Mouse (Mus musculus) embryonic facial prominence, embryonic 14.5 days (tissue): ENCODE measurements around the gene Glo1. TPM values are rescaled to one million over a fixed set of nuclear protein-coding genes. Genes with fewer than 3 reads are reported as not detected.
"Not testable (repeated sequence)": the region's sequence is repeated elsewhere in the genome, so short reads cannot be mapped to it uniquely, and the experiment has no call there.

ENCODE experiments used
- ATAC-seq: fragments of 200-750 bp; cut with Nextera tagmentation; 2 replicates; pipeline ENCODE4 v1.8.0; 2017; ENCODE audit warnings: low read depth, moderate number of reproducible peaks, moderate TSS enrichment
- DNase-seq: peaks from one replicate; pipeline ENCODE4 v3.0.0-alpha.2; 2015; ENCODE audit warnings: low spot score
- H3K27ac ChIP-seq: fragments of 300-500 bp; sonication (generic); replicated peaks from 2 replicates; pipeline ENCODE4 v1.5.1; 2014; ENCODE audit warnings: low read depth, mild to moderate bottlenecking, low read length, moderate library complexity
- H3K27me3 ChIP-seq: fragments of 300-500 bp; sonication (generic); replicated peaks from 2 replicates; pipeline ENCODE4 v1.6.1; 2014; ENCODE audit warnings: low read length; ENCODE audit not compliant: control insufficient read depth, insufficient read depth
- H3K36me3 ChIP-seq: fragments of 300-500 bp; sonication (generic); 2 replicates; pipeline ENCODE4 v1.6.1; 2014; ENCODE audit warnings: low read length, mixed read lengths; ENCODE audit not compliant: control insufficient read depth, insufficient read depth
- H3K4me1 ChIP-seq: fragments of 300-500 bp; sonication (generic); 2 replicates; pipeline ENCODE4 v1.6.1; 2014; ENCODE audit warnings: antibody characterized with exemption, low read length; ENCODE audit not compliant: control insufficient read depth, insufficient read depth
- H3K4me2 ChIP-seq: fragments of 300-500 bp; sonication (generic); 2 replicates; pipeline ENCODE4 v1.6.1; 2014; ENCODE audit warnings: low read depth, mild to moderate bottlenecking, low read length, moderate library complexity, mixed read lengths
- H3K4me3 ChIP-seq: fragments of 300-500 bp; sonication (generic); 2 replicates; pipeline ENCODE4 v1.5.1; 2014; ENCODE audit warnings: low read depth, mild to moderate bottlenecking, low read length
- H3K9ac ChIP-seq: fragments of 300-500 bp; sonication (generic); 2 replicates; pipeline ENCODE4 v1.6.1; 2014; ENCODE audit warnings: low read depth, mild to moderate bottlenecking, low read length, moderate library complexity, mixed read lengths
- H3K9me3 ChIP-seq: fragments of 300-500 bp; sonication (generic); 2 replicates; pipeline ENCODE4 v1.6.1; 2016; ENCODE audit warnings: low read length; ENCODE audit not compliant: control insufficient read depth
- WGBS: fragments of 180-500 bp; shearing (Covaris S2); extraction: QIAGEN DNeasy Blood & Tissue Kit; methylation state at CpG from one replicate; pipeline ENCODE4 v1.1.7; 2014; 5-methylcytosine and 5-hydroxymethylcytosine counted together
- polyA plus RNA-seq: library from polyadenylated mRNA; unstranded; fragments of >200 nt; fragmentation: Nextera tagmentation; extraction: Ambion mirVana; gene quantifications from 2 replicates; pipeline ENCODE4 v1.2.1, GENCODE M21; 2014

Glo1 gene
- polyA plus RNA-seq, 1 experiment from 2014 or later, result 214 TPM

DNA sequence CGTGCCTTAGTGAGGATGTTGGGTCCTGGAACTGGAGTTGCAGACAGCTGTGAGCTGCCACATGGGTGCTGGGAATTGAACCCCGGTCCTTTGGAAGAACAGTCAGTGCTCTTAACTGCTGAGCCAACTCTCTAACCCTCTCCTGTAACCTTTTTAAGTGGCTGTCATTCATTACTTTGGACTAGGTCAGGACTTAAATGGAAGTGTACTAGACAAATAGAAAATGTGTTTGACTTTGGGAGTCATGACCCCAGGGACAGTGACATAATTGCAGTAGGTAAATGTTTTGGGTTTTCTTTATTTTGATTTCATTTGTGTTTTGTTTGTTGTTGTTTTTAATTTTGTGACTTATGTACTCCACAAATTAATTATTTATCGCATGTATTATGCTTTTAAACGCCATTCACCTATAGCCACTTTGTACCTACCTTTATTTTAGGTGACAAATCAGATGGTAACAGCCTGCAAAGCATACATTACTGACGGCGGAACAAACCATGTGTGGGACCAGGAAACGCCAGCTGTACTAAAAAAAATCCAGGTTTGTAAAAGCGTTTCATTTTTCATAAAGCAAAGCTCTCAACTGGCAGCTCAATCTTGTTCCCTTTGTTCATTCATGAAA lies 31.0 kb upstream of the Glo1 start:
- Histone ChIP-seq H3K4me3 (peak overlapping the region; percentile 40), H3K4me2 (peak overlapping the region; percentile 54), H3K9ac (peak overlapping the region; percentile 54), H3K27me3 (no peaks in the 10 kb centered on the region), H3K36me3 (no peaks in the 10 kb centered on the region), H3K27ac (peak overlapping the region; percentile 58), H3K9me3 (peaks cover 6% of the 10 kb centered on the region; the same call in 1 of the 2 replicates), H3K4me1 (no peaks in the 10 kb centered on the region)
- ATAC-seq (peak; percentile 30; the same call in 1 of the 2 replicates), DNase-seq (no peak)
- whole genome bisulfite sequencing, result 49% methylated on average over 8 of the region's 8 CpGs

- Histone ChIP-seq H3K36me3 (no peaks in the 10 kb centered on the region), H3K4me3 (no peak overlapping the region), H3K4me2 (no peak overlapping the region), H3K9ac (no peak overlapping the region), H3K4me1 (no peaks in the 10 kb centered on the region), H3K9me3 (peaks cover 11% of the 10 kb centered on the region; the same call in 1 of the 2 replicates), H3K27me3 (no peaks in the 10 kb centered on the region), H3K27ac (no peak overlapping the region)
- DNase-seq (no peak), ATAC-seq (no peak)
- WGBS, result 94% methylated on average over 6 of the region's 6 CpGs
These were observed 26.3 kb upstream of the Glo1 start for GRCm38 (mm10) chr17:30653010-30653409.

DNA sequence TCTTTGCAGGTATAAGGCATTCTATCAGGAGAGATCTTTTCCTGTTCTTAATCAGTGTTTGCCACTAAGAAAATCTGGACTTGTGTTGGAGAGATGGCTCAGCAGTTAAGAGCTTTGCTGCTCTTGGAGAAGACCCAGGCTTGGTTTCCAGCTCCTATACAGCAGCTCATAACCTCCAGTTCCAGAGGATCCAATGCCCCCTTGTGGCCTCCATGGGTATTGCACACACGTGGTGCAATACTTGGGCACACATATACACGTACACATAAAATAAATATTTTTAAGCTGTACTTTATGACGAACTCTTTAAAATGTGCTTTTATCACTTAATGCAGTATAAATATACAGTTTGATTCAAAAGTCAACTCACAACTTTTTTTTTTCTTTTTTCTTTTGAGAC lies 22.1 kb upstream of the Glo1 start:
- Histone ChIP-seq H3K4me1 (no peaks in the 10 kb centered on the region), H3K9me3 (peaks cover 11% of the 10 kb centered on the region; the same call in 1 of the 2 replicates), H3K27me3 (no peaks in the 10 kb centered on the region), H3K9ac (no peak overlapping the region), H3K36me3 (no peaks in the 10 kb centered on the region), H3K4me3 (no peak overlapping the region), H3K4me2 (no peak overlapping the region), H3K27ac (no peak overlapping the region)
- 94% methylated on average over 3 of the region's 3 CpGs for WGBS
- DNase-seq (no peak), ATAC-seq (no peak)

- WGBS, result 91% methylated on average over 5 of the region's 5 CpGs
- H3K9me3 ChIP-seq, result no peaks in the 10 kb centered on the region
- DNase-seq, result no peak
- no peak overlapping the region for H3K9ac ChIP-seq
- H3K36me3 ChIP-seq, result no peaks in the 10 kb centered on the region
- H3K27ac ChIP-seq, result no peak overlapping the region
- no peak for ATAC-seq
- H3K4me1 ChIP-seq, result no peaks in the 10 kb centered on the region
- no peak overlapping the region for H3K4me3 ChIP-seq
- H3K4me2 ChIP-seq, result no peak overlapping the region
- no peaks in the 10 kb centered on the region for H3K27me3 ChIP-seq
These were observed 14.2 kb upstream of the Glo1 start for GRCm38 (mm10) chr17:30640896-30641295.

- Histone ChIP-seq H3K4me1 (no peaks in the 10 kb centered on the region), H3K27ac (no peak overlapping the region), H3K4me3 (no peak overlapping the region), H3K9ac (no peak overlapping the region), H3K4me2 (no peak overlapping the region), H3K27me3 (no peaks in the 10 kb centered on the region), H3K36me3 (no peaks in the 10 kb centered on the region), H3K9me3 (no peaks in the 10 kb centered on the region)
- ATAC-seq (no peak), DNase-seq (no peak)
- WGBS, result 69% methylated on average over 2 of the region's 2 CpGs
These were observed 12.3 kb upstream of the Glo1 start for GRCm38 (mm10) chr17:30638996-30639395.

- no peak for ATAC-seq
- no peaks in the 10 kb centered on the region for H3K27me3 ChIP-seq
These were observed 11.0 kb upstream of the Glo1 start for GRCm38 (mm10) chr17:30637714-30638113.

DNA sequence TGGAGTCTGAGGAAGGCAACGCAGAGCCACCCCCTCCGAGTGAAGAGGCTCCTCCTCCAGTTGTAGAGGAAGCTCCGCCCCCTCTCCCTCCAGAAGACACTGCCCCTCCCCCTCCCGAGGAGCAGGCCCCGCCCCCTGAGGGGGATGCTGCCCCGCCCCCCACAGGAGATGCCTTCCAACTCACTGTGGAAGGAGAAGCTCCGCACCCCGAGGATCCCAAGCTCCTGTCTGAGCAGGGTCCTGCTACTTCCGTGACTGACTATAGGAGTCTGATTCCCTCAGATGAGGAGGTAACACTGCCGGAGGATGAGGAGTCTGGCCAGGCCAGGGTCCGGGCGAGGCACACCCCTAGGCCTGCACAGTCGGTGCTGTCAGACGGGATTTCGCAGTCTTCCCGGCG lies 8.7 kb upstream of the Glo1 start:
- Histone ChIP-seq H3K36me3 (no peaks in the 10 kb centered on the region), H3K4me3 (peak overlapping the region; percentile 32), H3K27me3 (no peaks in the 10 kb centered on the region), H3K4me1 (no peaks in the 10 kb centered on the region), H3K9ac (0 out of 2 replicates have a peak overlapping the region, but pooled peaks have one; percentile 45), H3K27ac (no peak overlapping the region), H3K9me3 (no peaks in the 10 kb centered on the region), H3K4me2 (peak overlapping the region; percentile 45)
- ATAC-seq (peak; percentile 63), DNase-seq (peak; percentile 65)
- 18% methylated on average over 16 of the region's 17 CpGs for WGBS

More at GRCm38 (mm10) chr17:30637714-30638113, 11.0 kb upstream of the Glo1 start:
- Histone ChIP-seq H3K9ac (no peak overlapping the region), H3K27ac (no peak overlapping the region), H3K4me1 (no peaks in the 10 kb centered on the region), H3K4me2 (no peak overlapping the region), H3K4me3 (no peak overlapping the region), H3K36me3 (no peaks in the 10 kb centered on the region), H3K9me3 (no peaks in the 10 kb centered on the region)
- 42% methylated on average over 1 of the region's 1 CpGs for WGBS
- DNase-seq, result no peak

GRCm38 (mm10) chr17:30624132-30624531 lies 2.5 kb downstream of the Glo1 start, which contains the start of gene Dnah8:
Dnah8 (plus strand) TSS chr17:30624354.
- not testable (repeated sequence) for H3K9ac ChIP-seq, DNase-seq, ATAC-seq, H3K9me3 ChIP-seq, H3K36me3 ChIP-seq, H3K4me2 ChIP-seq, H3K4me1 ChIP-seq, H3K27me3 ChIP-seq, H3K4me3 ChIP-seq, H3K27ac ChIP-seq
- WGBS, result no CpG with 5 or more reads among the region's 20 CpGs

DNA sequence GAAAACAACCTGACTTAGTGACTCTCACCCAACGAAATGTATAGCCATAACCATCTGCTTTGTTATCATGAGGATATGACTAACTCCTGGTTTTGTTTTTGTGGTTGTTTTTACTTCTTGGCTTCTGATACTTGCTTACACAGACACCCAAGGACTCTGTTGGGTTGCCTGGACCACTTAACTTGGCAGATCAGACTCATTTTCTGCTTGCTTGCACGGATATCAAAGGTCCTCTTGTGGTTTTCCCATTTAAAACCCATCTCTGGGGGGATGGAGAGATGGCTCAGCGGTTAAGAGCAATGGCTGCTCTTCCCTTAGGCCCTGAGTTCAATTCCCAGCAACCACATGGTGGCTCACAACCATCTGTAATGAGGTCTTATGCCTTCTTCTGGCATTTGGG lies 3.5 kb downstream of the Glo1 start:
- DNase-seq, result no peak
- Histone ChIP-seq H3K9ac (no peak overlapping the region), H3K4me1 (no peaks in the 10 kb centered on the region), H3K4me2 (no peak overlapping the region), H3K27ac (no peak overlapping the region), H3K9me3 (no peaks in the 10 kb centered on the region), H3K36me3 (no peaks in the 10 kb centered on the region), H3K4me3 (no peak overlapping the region), H3K27me3 (no peaks in the 10 kb centered on the region)
- 90% methylated on average over 3 of the region's 3 CpGs for WGBS
- no peak for ATAC-seq
